Mouse (Mus musculus) midbrain, embryonic 10.5 days (tissue): ENCODE measurements around the gene Tmed1. TPM values are rescaled to one million over a fixed set of nuclear protein-coding genes. Genes with fewer than 3 reads are reported as not detected.

ENCODE experiments used
- DNase-seq: peaks from one replicate; pipeline ENCODE4 v3.0.0-alpha.2; 2017; ENCODE audit warnings: low spot score
- H3K27ac ChIP-seq: fragments of 300-500 bp; sonication (generic); replicated peaks from 2 replicates; pipeline ENCODE4 v1.5.1; 2016; ENCODE audit warnings: mild to moderate bottlenecking
- H3K27me3 ChIP-seq: fragments of 300-500 bp; sonication (generic); 2 replicates; pipeline ENCODE4 v1.6.1; 2016; ENCODE audit warnings: low read depth, mild to moderate bottlenecking; ENCODE audit not compliant: poor library complexity, severe bottlenecking
- H3K36me3 ChIP-seq: fragments of 300-500 bp; sonication (generic); 2 replicates; pipeline ENCODE4 v1.6.1; 2016; ENCODE audit warnings: mild to moderate bottlenecking, moderate library complexity
- H3K4me1 ChIP-seq: fragments of 300-500 bp; sonication (generic); 2 replicates; pipeline ENCODE4 v1.6.1; 2016
- H3K4me3 ChIP-seq: fragments of 300-500 bp; sonication (generic); 2 replicates; pipeline ENCODE4 v1.5.1; 2016; ENCODE audit warnings: mild to moderate bottlenecking, moderate library complexity
- H3K9me3 ChIP-seq: fragments of 300-500 bp; sonication (generic); replicated peaks from 2 replicates; pipeline ENCODE4 v1.6.1; 2016; ENCODE audit warnings: mild to moderate bottlenecking
- WGBS: fragments of 180-500 bp; shearing (Covaris S2); methylation state at CpG from one replicate; pipeline ENCODE4 v1.1.7; 2016; 5-methylcytosine and 5-hydroxymethylcytosine counted together
- microRNA-seq: library from miRNA; unstranded; fragments of <30 nt; microRNA quantifications from one replicate; pipeline ENCODE4, GENCODE M21; 2017
- polyA plus RNA-seq: library from polyadenylated mRNA; unstranded; fragments of >200 nt; fragmentation: Nextera tagmentation; extraction: Ambion mirVana; gene quantifications from 2 replicates; pipeline ENCODE4 v1.2.1, GENCODE M21; 2016

The Tmed1 gene
- polyA plus RNA-seq, 1 experiment from 2014 or later: 116 TPM

GRCm38 (mm10) chr9:21458821-21459220 is 51.2 kb downstream of the Tmed1 start:
- H3K36me3 ChIP-seq: peaks cover 26% of the 10 kb centered on the region
- no peak overlapping the region for H3K4me3 ChIP-seq
- H3K27ac ChIP-seq: no peak overlapping the region
- DNase-seq: no peak
- H3K9me3 ChIP-seq: no peaks in the 10 kb centered on the region
- H3K27me3 ChIP-seq: no peaks in the 10 kb centered on the region
- H3K4me1 ChIP-seq: peaks cover 10% of the 10 kb centered on the region; the same call in 1 of the 2 replicates
- WGBS: 87% methylated on average over 3 of the region's 3 CpGs

Small RNA genes lying within 50 kb of the gene (microRNA-seq; reads per million reads assigned to microRNA genes)
- 2.1 reads per million for gene Mir199a-1

Other genes starting within 250 kb of the Tmed1 start
- gene Atg4d, start 245.0 kb downstream of the Tmed1 start, polyA plus RNA-seq: 48.6 and 49.9 TPM in 2 replicates
- gene Kri1, start 222.3 kb downstream of the Tmed1 start, polyA plus RNA-seq: 16.2 and 21.0 TPM in 2 replicates
- 51.4 and 61.3 TPM in 2 replicates for gene Cdkn2d, start 218.8 kb downstream of the Tmed1 start, polyA plus RNA-seq
- gene Ap1m2, start 197.9 kb downstream of the Tmed1 start, polyA plus RNA-seq: 1.1 and 2.9 TPM in 2 replicates
- 65.8 and 72.2 TPM in 2 replicates for gene Slc44a2, start 189.6 kb downstream of the Tmed1 start, polyA plus RNA-seq
- gene Ilf3, start 142.4 kb downstream of the Tmed1 start, polyA plus RNA-seq: 295 and 321 TPM in 2 replicates
- 64.8 and 73.1 TPM in 2 replicates for gene Qtrt1, start 98.4 kb downstream of the Tmed1 start, polyA plus RNA-seq
- 70.4 and 75.0 TPM in 2 replicates for gene Dnm2, start 85.3 kb downstream of the Tmed1 start, polyA plus RNA-seq
- 6.0 and 7.1 TPM in 2 replicates for gene AB124611, start 15.9 kb upstream of the Tmed1 start, polyA plus RNA-seq
- gene Carm1, start 36.6 kb upstream of the Tmed1 start, polyA plus RNA-seq: 54.3 and 57.5 TPM in 2 replicates
- 32.0 and 37.1 TPM in 2 replicates for gene Timm29, start 82.5 kb upstream of the Tmed1 start, polyA plus RNA-seq
- gene Yipf2, start 82.6 kb upstream of the Tmed1 start, polyA plus RNA-seq: 20.4 and 21.6 TPM in 2 replicates
- gene Smarca4, start 105.9 kb upstream of the Tmed1 start, polyA plus RNA-seq: 139 and 162 TPM in 2 replicates
- gene Ldlr, start 213.2 kb upstream of the Tmed1 start, polyA plus RNA-seq: 52.2 and 58.9 TPM in 2 replicates